Mouse (Mus musculus): ENCODE results near the gene Hoxa7. TPM values are rescaled to one million over a fixed set of nuclear protein-coding genes. Genes with fewer than 3 reads are reported as not detected.

Gene Hoxa7
- polyA plus RNA-seq, 1 experiment = 11.9 TPM

DNA sequence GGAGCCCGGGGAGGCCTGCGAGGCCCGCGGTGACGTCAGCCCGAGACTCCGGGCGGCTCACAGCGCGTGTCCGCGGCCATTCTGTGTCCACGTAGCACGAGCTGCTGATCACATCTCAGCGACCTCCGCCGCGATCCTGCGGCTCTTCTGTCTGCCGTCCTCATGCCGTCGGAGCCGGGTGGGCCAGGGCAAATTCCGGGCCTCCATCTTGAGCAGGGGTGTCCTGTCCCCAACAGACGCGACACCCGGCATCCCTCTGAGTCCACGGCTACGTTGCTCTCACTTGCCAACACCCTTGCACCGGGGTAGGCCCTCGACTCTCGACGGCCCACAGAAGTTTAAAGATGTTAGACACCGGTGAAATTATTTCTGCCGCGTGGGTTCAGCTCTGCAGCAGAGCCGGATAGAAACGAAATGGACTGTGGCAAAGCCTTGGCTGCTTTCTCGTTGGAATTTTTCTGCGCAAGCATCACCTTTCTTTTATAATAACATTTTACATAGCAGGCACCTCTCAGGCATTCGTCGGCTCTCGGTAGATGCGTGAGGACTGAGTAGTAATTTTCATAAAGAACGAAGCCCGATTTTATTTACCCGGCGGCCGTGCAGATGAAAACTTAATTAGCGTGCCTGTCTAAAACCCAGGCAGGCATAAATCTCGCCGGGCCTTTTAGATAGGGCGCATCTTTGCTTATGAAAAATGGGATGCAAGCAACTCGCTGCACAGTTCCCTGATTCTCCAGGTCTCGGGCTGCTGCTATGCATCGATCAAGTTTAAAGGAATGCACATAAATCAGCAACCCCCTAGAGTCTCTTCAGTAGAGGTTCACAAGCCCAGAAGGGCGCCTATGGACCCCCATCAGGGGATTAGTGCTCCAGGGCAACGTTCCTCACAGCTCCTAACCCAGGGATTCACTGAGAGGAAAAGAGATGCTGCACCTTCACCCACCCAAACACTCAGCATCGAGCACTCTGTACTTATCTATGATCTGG, 32.2 kb upstream of the Hoxa7 start:
- peak overlapping the region; percentile 35 for H3ac ChIP-seq (ENCODE audit: control insufficient read depth, insufficient read length)
- no peaks in the 10 kb centered on the region for H3K36me3 ChIP-seq (ENCODE audit: control insufficient read depth, insufficient read depth)
- H3K27me3 ChIP-seq (ENCODE audit: control insufficient read depth, insufficient read depth, insufficient read length) = no peaks in the 10 kb centered on the region
- TF ChIP-seq POLR2AphosphoS2 (IDR thresholded peaks at IDR 0.05; ENCODE audit: insufficient read length, low read depth) = peak; percentile 82
- no peak for TF ChIP-seq USF1 (IDR thresholded peaks at IDR 0.05; ENCODE audit: low read depth)
- no peak for TF ChIP-seq TCF12 (IDR thresholded peaks at IDR 0.05; ENCODE audit: insufficient read depth, poor library complexity, severe bottlenecking)
- TF ChIP-seq TCF3 (IDR thresholded peaks at IDR 0.05; ENCODE audit: insufficient read length, low read depth) = no peak
- TF ChIP-seq MAX (IDR thresholded peaks at IDR 0.05; ENCODE audit: low read depth) = no peak
- TF ChIP-seq E2F4 (IDR thresholded peaks at IDR 0.05; ENCODE audit: insufficient read depth) = no peak
- no peak for TF ChIP-seq SRF (IDR thresholded peaks at IDR 0.05; ENCODE audit: control insufficient read depth, insufficient read length, low read depth)
- no peak for TF ChIP-seq CEBPB (IDR thresholded peaks at IDR 0.05; ENCODE audit: insufficient read depth, poor library complexity, severe bottlenecking)
- peak; percentile 79 for TF ChIP-seq POLR2A (IDR thresholded peaks at IDR 0.05; ENCODE audit: insufficient read length, low read depth)
- TF ChIP-seq MYOG (IDR thresholded peaks at IDR 0.05; ENCODE audit: control insufficient read depth in 1 of 3, insufficient read depth in 1 of 3, insufficient read length in 2 of 3, low read depth in 2 of 3) = no peak
- TF ChIP-seq MYOD1 (IDR thresholded peaks at IDR 0.05; ENCODE audit: control insufficient read depth in 1 of 3, insufficient read length in 2 of 3, low read depth in 2 of 3) = no peak
- TF ChIP-seq REST (IDR thresholded peaks at IDR 0.05; ENCODE audit: insufficient read depth, insufficient read length) = no peak
- H3K4me3 ChIP-seq = peak overlapping the region; percentile 45
- peak overlapping the region; percentile 64 for H3K4me2 ChIP-seq (ENCODE audit: low read depth)
- peaks cover 13% of the 10 kb centered on the region for H3K79me2 ChIP-seq (ENCODE audit: control insufficient read depth, insufficient read depth)

DNA sequence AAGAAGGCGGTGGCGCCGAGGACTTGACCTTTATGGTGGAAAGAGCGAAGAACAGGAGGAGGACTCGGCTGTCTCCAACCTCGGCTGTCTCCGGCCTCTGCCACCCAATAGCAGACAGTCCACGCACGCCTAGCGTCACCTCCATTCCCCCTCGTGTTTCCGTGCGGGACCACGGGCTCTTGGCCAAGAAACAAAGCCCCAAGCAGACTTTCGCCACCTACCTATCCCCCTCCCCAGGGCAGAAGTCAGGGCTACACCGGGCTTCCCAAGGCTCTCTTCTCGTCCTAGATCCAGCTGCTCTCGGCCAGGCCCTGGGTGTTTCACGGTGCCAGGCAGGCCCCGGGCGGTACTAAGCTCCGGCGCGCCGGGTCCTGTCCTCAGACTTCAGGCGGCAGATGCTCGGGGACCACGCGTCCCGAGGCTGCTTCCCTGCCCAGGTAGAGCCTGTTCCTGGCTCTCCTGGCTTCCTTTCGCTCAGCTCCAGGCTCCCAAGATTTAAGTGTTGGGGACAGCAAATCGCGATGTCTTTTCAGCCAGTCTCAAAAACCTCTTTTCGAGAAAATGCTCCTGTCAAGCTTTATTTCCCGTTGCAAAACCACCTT, 31.2 kb upstream of the Hoxa7 start:
- Histone ChIP-seq H3K79me2 (ENCODE audit: control insufficient read depth, insufficient read depth) (peaks cover 16% of the 10 kb centered on the region), H3K36me3 (ENCODE audit: control insufficient read depth, insufficient read depth) (no peaks in the 10 kb centered on the region), H3K27me3 (ENCODE audit: control insufficient read depth, insufficient read depth, insufficient read length) (no peaks in the 10 kb centered on the region), H3ac (ENCODE audit: control insufficient read depth, insufficient read length) (peak overlapping the region; percentile 35), H3K4me3 (peak overlapping the region; percentile 45), H3K4me2 (ENCODE audit: low read depth) (peak overlapping the region; percentile 64)
- TF ChIP-seq MYOG (IDR thresholded peaks at IDR 0.05; ENCODE audit: control insufficient read depth in 1 of 3, insufficient read depth in 1 of 3, insufficient read length in 2 of 3, low read depth in 2 of 3) = no peak
- TF ChIP-seq POLR2A (IDR thresholded peaks at IDR 0.05; ENCODE audit: insufficient read length, low read depth) = peak; percentile 36
- TF ChIP-seq TCF12 (IDR thresholded peaks at IDR 0.05; ENCODE audit: insufficient read depth, poor library complexity, severe bottlenecking) = no peak
- no peak for TF ChIP-seq CEBPB (IDR thresholded peaks at IDR 0.05; ENCODE audit: insufficient read depth, poor library complexity, severe bottlenecking)
- TF ChIP-seq E2F4 (IDR thresholded peaks at IDR 0.05; ENCODE audit: insufficient read depth) = no peak
- no peak for TF ChIP-seq POLR2AphosphoS2 (IDR thresholded peaks at IDR 0.05; ENCODE audit: insufficient read length, low read depth)
- no peak for TF ChIP-seq SRF (IDR thresholded peaks at IDR 0.05; ENCODE audit: control insufficient read depth, insufficient read length, low read depth)
- TF ChIP-seq MYOD1 (IDR thresholded peaks at IDR 0.05; ENCODE audit: control insufficient read depth in 1 of 3, insufficient read length in 2 of 3, low read depth in 2 of 3) = no peak

DNA sequence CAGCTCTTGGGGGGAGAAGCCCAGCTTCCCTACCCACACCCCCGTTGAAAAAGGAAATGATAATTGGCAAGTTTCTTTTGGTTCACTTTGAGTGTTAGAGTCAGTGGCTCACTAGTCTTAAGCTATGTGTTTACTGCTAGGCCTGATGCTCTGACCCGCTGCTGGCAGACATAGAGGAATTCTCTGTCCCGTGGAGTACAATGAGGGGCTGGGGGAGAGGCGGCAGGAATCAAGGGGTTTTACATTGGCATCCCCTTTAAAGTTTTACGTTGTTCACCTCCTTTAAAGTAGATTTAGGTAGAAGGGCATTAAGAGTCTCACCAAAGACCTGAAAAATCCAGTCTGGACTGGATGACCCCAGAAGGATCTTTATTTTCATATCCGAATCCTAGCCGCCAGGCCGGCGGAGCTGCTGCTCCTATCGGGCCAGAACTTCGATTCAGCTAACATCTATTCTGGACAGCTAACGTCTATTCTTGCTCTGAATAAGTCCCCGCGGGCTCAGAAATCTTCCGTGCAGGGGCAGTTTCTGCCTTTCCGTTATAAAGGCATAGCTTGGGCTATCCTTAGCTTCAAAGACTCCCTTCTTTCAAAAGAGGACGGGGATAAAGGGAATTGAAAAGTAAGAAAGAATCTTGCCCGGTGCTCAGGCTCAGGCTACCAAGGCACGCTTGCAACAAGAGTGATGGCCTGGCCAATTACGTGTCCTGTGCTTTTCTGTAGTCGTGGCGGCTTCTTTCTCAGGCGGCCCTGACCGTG, 30.5 kb upstream of the Hoxa7 start:
- peak overlapping the region; percentile 35 for H3ac ChIP-seq (ENCODE audit: control insufficient read depth, insufficient read length)
- H3K79me2 ChIP-seq (ENCODE audit: control insufficient read depth, insufficient read depth) = peaks cover 22% of the 10 kb centered on the region
- H3K36me3 ChIP-seq (ENCODE audit: control insufficient read depth, insufficient read depth) = no peaks in the 10 kb centered on the region
- H3K4me3 ChIP-seq = peak overlapping the region; percentile 45
- peak overlapping the region; percentile 64 for H3K4me2 ChIP-seq (ENCODE audit: low read depth)
- H3K27me3 ChIP-seq (ENCODE audit: control insufficient read depth, insufficient read depth, insufficient read length) = no peaks in the 10 kb centered on the region
- TF ChIP-seq REST (IDR thresholded peaks at IDR 0.05; ENCODE audit: insufficient read depth, insufficient read length) (no peak), E2F4 (IDR thresholded peaks at IDR 0.05; ENCODE audit: insufficient read depth) (no peak), USF1 (IDR thresholded peaks at IDR 0.05; ENCODE audit: low read depth) (no peak), CEBPB (IDR thresholded peaks at IDR 0.05; ENCODE audit: insufficient read depth, poor library complexity, severe bottlenecking) (no peak), MAX (IDR thresholded peaks at IDR 0.05; ENCODE audit: low read depth) (no peak), SRF (IDR thresholded peaks at IDR 0.05; ENCODE audit: control insufficient read depth, insufficient read length, low read depth) (no peak), MYOG (IDR thresholded peaks at IDR 0.05; ENCODE audit: control insufficient read depth in 1 of 3, insufficient read depth in 1 of 3, insufficient read length in 2 of 3, low read depth in 2 of 3) (no peak), POLR2AphosphoS2 (IDR thresholded peaks at IDR 0.05; ENCODE audit: insufficient read length, low read depth) (no peak), TCF3 (IDR thresholded peaks at IDR 0.05; ENCODE audit: insufficient read length, low read depth) (no peak), TCF12 (IDR thresholded peaks at IDR 0.05; ENCODE audit: insufficient read depth, poor library complexity, severe bottlenecking) (no peak)

DNA sequence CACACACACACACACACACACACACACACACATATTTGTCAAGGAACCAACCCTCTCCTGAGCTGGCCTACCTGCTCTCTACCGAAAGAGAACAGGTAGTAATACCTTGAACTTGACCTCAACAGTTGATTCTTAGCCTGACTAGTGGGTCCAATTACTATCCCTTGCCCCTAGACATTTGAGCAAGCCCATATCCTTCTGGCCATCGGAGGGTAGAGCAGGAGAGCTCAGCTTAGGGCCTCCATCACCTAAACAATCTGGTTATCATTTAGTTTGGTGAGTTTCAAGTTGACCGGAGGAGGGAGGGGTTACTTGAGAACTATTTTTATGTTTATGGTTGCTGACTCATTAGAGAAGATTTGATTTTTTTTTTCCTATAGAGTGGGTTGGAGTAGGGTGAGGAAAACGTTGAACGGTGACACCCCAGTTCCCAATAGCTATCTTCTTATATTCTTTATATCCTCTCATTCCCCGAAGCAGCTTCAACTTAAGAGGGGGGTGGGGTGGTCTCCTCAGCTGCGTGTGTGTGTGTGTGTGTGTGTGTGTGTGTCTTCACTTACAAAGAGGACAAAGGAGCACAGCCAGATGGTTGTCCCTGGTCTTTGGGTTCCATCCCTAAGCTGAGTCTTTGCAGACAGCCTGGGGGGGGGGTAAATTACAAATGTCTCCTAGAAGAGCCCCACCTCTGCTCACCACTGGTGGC, 29.7 kb upstream of the Hoxa7 start:
- Histone ChIP-seq H3K79me2 (ENCODE audit: control insufficient read depth, insufficient read depth) (peaks cover 30% of the 10 kb centered on the region), H3K27me3 (ENCODE audit: control insufficient read depth, insufficient read depth, insufficient read length) (no peaks in the 10 kb centered on the region), H3K36me3 (ENCODE audit: control insufficient read depth, insufficient read depth) (no peaks in the 10 kb centered on the region), H3K4me3 (peak overlapping the region; percentile 45), H3ac (ENCODE audit: control insufficient read depth, insufficient read length) (no peak overlapping the region), H3K4me2 (ENCODE audit: low read depth) (peak overlapping the region; percentile 64)
- no peak for TF ChIP-seq SRF (IDR thresholded peaks at IDR 0.05; ENCODE audit: control insufficient read depth, insufficient read length, low read depth)
- no peak for TF ChIP-seq MAX (IDR thresholded peaks at IDR 0.05; ENCODE audit: low read depth)
- no peak for TF ChIP-seq TCF3 (IDR thresholded peaks at IDR 0.05; ENCODE audit: insufficient read length, low read depth)
- no peak for TF ChIP-seq POLR2AphosphoS2 (IDR thresholded peaks at IDR 0.05; ENCODE audit: insufficient read length, low read depth)
- TF ChIP-seq MYOD1 (IDR thresholded peaks at IDR 0.05; ENCODE audit: control insufficient read depth in 1 of 3, insufficient read length in 2 of 3, low read depth in 2 of 3) = no peak
- no peak for TF ChIP-seq CEBPB (IDR thresholded peaks at IDR 0.05; ENCODE audit: insufficient read depth, poor library complexity, severe bottlenecking)
- TF ChIP-seq MYOG (IDR thresholded peaks at IDR 0.05; ENCODE audit: control insufficient read depth in 1 of 3, insufficient read depth in 1 of 3, insufficient read length in 2 of 3, low read depth in 2 of 3) = no peak
- TF ChIP-seq POLR2A (IDR thresholded peaks at IDR 0.05; ENCODE audit: insufficient read length, low read depth) = no peak
- TF ChIP-seq REST (IDR thresholded peaks at IDR 0.05; ENCODE audit: insufficient read depth, insufficient read length) = no peak
- no peak for TF ChIP-seq TCF12 (IDR thresholded peaks at IDR 0.05; ENCODE audit: insufficient read depth, poor library complexity, severe bottlenecking)
- TF ChIP-seq E2F4 (IDR thresholded peaks at IDR 0.05; ENCODE audit: insufficient read depth) = no peak
- no peak for TF ChIP-seq USF1 (IDR thresholded peaks at IDR 0.05; ENCODE audit: low read depth)

All from myocyte (in vitro differentiated cells).